Mouse (Mus musculus) forebrain, embryonic 11.5 days (tissue): ENCODE measurements around the gene Tcte2. TPM values are rescaled to one million over a fixed set of nuclear protein-coding genes. Genes with fewer than 3 reads are reported as not detected.

Experiments
- ATAC-seq: fragments of 200-750 bp; cut with Nextera tagmentation; replicated peaks from 2 replicates; pipeline ENCODE4 v1.8.0; 2017; ENCODE audit warnings: moderate TSS enrichment; ENCODE audit not compliant: low FRiP score
- DNase-seq: peaks from one replicate; pipeline ENCODE4 v3.0.0-alpha.2; 2017; ENCODE audit warnings: low spot score
- H3K27ac ChIP-seq: fragments of 300-500 bp; sonication (generic); 2 replicates; pipeline ENCODE4 v1.5.1; 2014; ENCODE audit warnings: low read depth, low read length
- H3K27me3 ChIP-seq: fragments of 300-500 bp; sonication (generic); 2 replicates; pipeline ENCODE4 v1.6.1; 2014; ENCODE audit warnings: mild to moderate bottlenecking, low read length, mixed read lengths; ENCODE audit not compliant: control insufficient read depth, insufficient read depth
- H3K36me3 ChIP-seq: fragments of 300-500 bp; sonication (generic); 2 replicates; pipeline ENCODE4 v1.6.1; 2014; ENCODE audit warnings: mild to moderate bottlenecking, low read length, moderate library complexity, mixed read lengths; ENCODE audit not compliant: control insufficient read depth, insufficient read depth
- H3K4me1 ChIP-seq: fragments of 300-500 bp; sonication (generic); replicated peaks from 2 replicates; pipeline ENCODE4 v1.6.1; 2014; ENCODE audit warnings: low read length, mixed read lengths; ENCODE audit not compliant: control insufficient read depth, insufficient read depth
- H3K4me2 ChIP-seq: fragments of 300-500 bp; sonication (generic); 2 replicates; pipeline ENCODE4 v1.6.1; 2014; ENCODE audit warnings: low read depth, mild to moderate bottlenecking, low read length, moderate library complexity, mixed read lengths; ENCODE audit not compliant: severe bottlenecking
- H3K4me3 ChIP-seq: fragments of 300-500 bp; sonication (generic); 2 replicates; pipeline ENCODE4 v1.5.1; 2014; ENCODE audit warnings: low read depth, low read length
- H3K9ac ChIP-seq: fragments of 300-500 bp; sonication (generic); 2 replicates; pipeline ENCODE4 v1.6.1; 2014; ENCODE audit warnings: low read length
- H3K9me3 ChIP-seq: fragments of 300-500 bp; sonication (generic); 2 replicates; pipeline ENCODE4 v1.6.1; 2016; ENCODE audit warnings: low read length, mixed read lengths; ENCODE audit not compliant: control insufficient read depth
- WGBS: fragments of 180-500 bp; shearing (Covaris S2); extraction: QIAGEN DNeasy Blood & Tissue Kit; methylation state at CpG from one replicate; pipeline ENCODE4 v1.1.7; 2014; 5-methylcytosine and 5-hydroxymethylcytosine counted together
- polyA plus RNA-seq: library from polyadenylated mRNA; unstranded; fragments of >200 nt; fragmentation: Nextera tagmentation; extraction: Ambion mirVana; gene quantifications from 2 replicates; pipeline ENCODE4 v1.2.1, GENCODE M21; 2014

The Tcte2 gene
- polyA plus RNA-seq, 1 experiment from 2014 or later, result 11.6 TPM

DNA sequence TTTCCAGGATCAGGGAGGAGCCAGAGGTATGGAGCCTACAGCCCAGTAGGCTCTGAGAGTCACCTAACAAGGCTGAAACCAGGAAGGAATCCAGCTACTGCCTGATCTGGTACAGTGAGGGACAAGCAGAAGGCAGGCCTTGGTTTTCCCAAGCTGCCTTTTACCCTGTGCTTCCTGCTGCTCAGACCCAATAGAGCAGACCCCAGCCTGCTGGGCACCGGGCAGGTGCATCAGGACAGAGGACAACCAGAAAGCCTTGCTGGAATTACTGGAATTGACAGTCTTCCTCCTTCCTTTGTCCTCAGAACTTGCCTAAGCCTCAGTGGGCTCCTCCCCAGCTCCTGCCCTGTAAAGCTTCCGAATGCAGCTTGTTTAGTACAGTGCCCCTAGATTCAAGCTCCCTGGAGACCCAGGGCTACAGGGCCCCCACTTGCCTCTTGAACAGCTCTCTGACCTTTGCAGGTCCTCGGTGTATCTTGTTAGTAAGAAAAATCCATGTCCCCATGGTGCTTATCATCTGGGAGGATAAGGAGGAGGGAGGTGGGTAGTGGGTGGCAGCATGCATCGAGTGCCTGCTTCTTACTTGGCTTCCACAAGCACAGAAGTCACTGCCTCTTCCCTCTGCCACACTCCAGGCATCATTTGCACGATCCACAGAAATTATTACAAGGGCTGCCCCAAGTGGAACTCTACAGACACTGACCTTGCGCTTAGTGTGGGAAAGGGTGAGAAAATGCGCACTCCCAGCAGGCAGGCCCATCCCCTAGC, 18.5 kb downstream of the Tcte2 start:
- Histone ChIP-seq H3K9me3 (no peaks in the 10 kb centered on the region), H3K9ac (no peak overlapping the region; the same call in 1 of the 2 replicates), H3K4me3 (no peak overlapping the region), H3K36me3 (no peaks in the 10 kb centered on the region), H3K4me2 (no peak overlapping the region), H3K4me1 (no peaks in the 10 kb centered on the region), H3K27ac (no peak overlapping the region), H3K27me3 (no peaks in the 10 kb centered on the region)
- no peak for DNase-seq
- ATAC-seq, result no peak
- 40% methylated on average over 7 of the region's 7 CpGs for WGBS

DNA sequence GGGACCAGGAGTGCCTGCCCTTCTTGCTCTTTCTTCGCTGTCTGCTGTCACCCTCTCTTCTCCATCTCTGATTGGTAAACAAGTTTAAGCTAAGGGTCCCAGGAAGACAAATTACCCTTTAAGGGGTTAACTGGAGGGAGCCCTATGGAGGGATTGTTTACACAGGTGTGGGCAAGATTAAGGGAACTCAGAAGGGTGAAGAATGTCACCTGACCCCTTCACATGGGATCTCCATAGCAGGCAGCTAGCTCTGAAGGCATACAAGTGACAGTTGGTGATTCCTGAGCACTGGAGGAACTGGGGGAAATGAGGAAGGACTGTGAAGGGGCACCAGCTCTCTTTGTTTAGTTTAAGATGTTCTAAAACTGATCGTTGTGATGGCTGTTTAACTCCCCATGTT, 19.3 kb downstream of the Tcte2 start:
- no peaks in the 10 kb centered on the region for H3K36me3 ChIP-seq
- H3K27me3 ChIP-seq, result no peaks in the 10 kb centered on the region
- no peak overlapping the region for H3K4me3 ChIP-seq
- no peaks in the 10 kb centered on the region for H3K4me1 ChIP-seq
- WGBS, result 51% methylated on average over 2 of the region's 2 CpGs
- no peak overlapping the region for H3K27ac ChIP-seq
- no peak overlapping the region for H3K9ac ChIP-seq
- no peak for DNase-seq
- H3K4me2 ChIP-seq, result no peak overlapping the region
- no peaks in the 10 kb centered on the region for H3K9me3 ChIP-seq
- no peak for ATAC-seq

DNA sequence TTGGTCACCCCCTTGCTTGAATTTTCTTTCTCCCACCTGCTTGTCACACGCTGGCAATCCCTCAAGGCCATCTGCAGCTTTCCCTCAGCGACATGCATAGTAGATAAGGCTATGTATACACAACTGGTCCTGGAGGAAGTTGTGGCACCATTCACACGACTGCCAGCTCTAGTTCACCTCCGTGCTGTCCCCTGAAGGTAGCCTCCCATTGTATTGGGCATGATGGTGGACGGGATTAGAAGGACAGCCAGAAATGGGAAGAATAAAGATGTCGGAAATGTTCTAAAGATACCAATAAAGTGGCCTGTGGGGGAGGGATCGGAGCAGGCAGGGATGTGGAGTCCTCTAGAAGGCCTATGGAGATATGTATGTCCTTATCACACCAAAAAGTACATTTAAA, 20.0 kb downstream of the Tcte2 start:
- no peaks in the 10 kb centered on the region for H3K36me3 ChIP-seq
- no peaks in the 10 kb centered on the region for H3K4me1 ChIP-seq
- no peak overlapping the region for H3K27ac ChIP-seq
- no peak overlapping the region for H3K4me3 ChIP-seq
- WGBS, result 86% methylated on average over 7 of the region's 7 CpGs
- no peak for DNase-seq
- H3K9me3 ChIP-seq, result no peaks in the 10 kb centered on the region
- no peak for ATAC-seq
- H3K27me3 ChIP-seq, result no peaks in the 10 kb centered on the region
- H3K9ac ChIP-seq, result no peak overlapping the region
- no peak overlapping the region for H3K4me2 ChIP-seq

DNA sequence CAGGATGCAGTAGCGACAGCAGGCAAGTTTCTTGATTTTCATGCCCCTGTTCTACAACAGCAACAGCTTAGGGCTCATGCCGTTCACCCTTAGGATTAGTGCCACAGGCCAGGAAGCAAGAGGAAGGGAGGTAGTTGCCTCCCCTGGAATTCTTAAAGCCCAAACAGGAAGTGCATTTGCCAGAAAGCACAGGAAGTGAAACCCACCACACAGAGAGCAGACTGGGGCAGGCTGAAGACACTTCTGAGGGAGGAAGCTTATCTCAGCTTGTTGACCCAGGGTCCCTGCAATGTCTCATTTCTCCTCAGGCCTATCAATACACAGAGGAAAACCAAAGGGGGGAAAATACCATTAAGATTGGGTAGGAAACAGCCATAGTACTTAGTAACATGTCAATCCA, 20.8 kb downstream of the Tcte2 start:
- H3K36me3 ChIP-seq, result no peaks in the 10 kb centered on the region
- H3K4me2 ChIP-seq, result no peak overlapping the region
- H3K27ac ChIP-seq, result no peak overlapping the region
- no peak overlapping the region for H3K9ac ChIP-seq
- DNase-seq (no peak), ATAC-seq (no peak)
- WGBS, result 66% methylated on average over 2 of the region's 2 CpGs
- H3K4me3 ChIP-seq, result no peak overlapping the region
- H3K9me3 ChIP-seq, result no peaks in the 10 kb centered on the region
- no peaks in the 10 kb centered on the region for H3K4me1 ChIP-seq
- H3K27me3 ChIP-seq, result no peaks in the 10 kb centered on the region

DNA sequence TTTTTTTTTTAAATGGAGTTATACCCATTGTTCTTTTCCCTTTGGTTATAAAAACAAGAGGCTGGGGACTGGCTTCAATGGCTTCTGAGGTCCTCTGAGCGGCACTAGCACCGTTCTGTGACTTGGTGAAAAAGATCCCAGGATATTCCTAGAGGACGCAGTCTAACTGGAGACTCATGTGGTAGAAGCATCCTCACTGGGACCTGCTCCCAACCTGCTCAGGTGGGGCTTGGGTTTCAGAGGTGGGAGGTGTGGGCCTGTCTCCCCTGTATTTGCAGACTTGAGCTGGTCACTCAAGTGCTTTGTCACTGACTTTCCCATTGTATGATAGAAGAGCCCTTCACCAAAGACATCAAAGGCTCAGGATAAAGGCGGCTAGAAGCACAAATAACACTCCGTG, 21.6 kb downstream of the Tcte2 start:
- 72% methylated on average over 5 of the region's 5 CpGs for WGBS
- ATAC-seq (no peak), DNase-seq (no peak)
- H3K4me3 ChIP-seq, result no peak overlapping the region
- no peak overlapping the region for H3K4me2 ChIP-seq
- no peaks in the 10 kb centered on the region for H3K9me3 ChIP-seq
- H3K27ac ChIP-seq, result no peak overlapping the region
- no peaks in the 10 kb centered on the region for H3K36me3 ChIP-seq
- no peak overlapping the region for H3K9ac ChIP-seq
- H3K4me1 ChIP-seq, result no peaks in the 10 kb centered on the region
- no peaks in the 10 kb centered on the region for H3K27me3 ChIP-seq

DNA sequence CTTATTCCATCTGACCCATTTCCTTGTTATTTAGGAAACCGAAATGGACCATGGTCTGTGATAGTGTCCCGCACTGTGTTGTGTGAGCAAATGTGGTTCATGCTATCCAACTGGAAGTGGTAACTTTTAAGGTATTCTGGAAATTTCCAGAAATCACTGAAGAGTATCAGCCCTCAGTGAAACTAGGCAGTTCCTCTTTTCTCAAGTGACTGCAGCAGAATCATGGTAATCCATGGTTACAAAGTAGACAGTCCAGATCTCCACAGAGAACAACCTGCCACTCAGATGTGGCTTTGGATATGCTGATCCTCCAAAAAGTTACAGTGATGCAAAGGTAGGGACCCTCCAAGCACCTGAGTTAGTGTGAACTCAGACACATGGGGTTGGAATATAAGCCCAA, 22.7 kb downstream of the Tcte2 start:
- Histone ChIP-seq H3K9me3 (no peaks in the 10 kb centered on the region), H3K4me1 (no peaks in the 10 kb centered on the region), H3K9ac (no peak overlapping the region), H3K4me3 (no peak overlapping the region), H3K27me3 (no peaks in the 10 kb centered on the region), H3K27ac (no peak overlapping the region), H3K36me3 (no peaks in the 10 kb centered on the region), H3K4me2 (no peak overlapping the region)
- 95% methylated on average over 2 of the region's 2 CpGs for WGBS
- ATAC-seq (no peak), DNase-seq (no peak)

DNA sequence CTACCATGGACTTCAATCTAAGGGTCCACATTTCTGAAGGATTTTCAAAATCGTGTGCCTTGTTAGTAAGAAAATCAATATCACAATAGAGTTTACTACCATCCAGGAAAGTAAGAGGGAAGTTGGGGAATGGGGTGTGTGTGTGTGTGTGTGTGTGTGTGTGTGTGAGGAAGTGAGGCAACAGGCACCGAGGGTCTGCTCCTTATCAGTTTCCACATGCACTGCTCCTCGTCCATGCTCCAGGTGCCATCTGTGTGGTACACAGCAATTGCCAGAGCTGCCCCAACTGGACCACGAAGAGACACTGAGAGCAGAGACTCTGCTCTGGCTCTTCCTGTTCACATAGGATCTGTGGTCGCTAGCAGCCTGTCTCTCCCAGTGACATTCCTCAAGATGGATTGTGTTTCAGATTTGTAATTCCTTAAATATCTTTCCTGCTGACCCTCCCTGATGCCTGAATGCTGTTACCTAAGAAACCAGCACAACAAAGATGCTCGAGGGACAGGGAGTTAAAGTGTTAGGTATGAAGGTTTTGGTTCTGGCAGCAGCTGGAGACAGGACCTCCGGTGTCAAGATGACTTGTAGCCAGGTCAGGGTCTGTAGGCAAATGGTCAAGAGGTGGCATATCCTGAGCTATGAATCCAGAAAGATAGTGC, 23.4 kb downstream of the Tcte2 start:
- no peak overlapping the region for H3K27ac ChIP-seq
- H3K4me2 ChIP-seq, result no peak overlapping the region
- H3K9ac ChIP-seq, result no peak overlapping the region
- H3K27me3 ChIP-seq, result no peaks in the 10 kb centered on the region
- 79% methylated on average over 7 of the region's 7 CpGs for WGBS
- no peaks in the 10 kb centered on the region for H3K9me3 ChIP-seq
- no peak for DNase-seq
- H3K4me1 ChIP-seq, result no peaks in the 10 kb centered on the region
- H3K36me3 ChIP-seq, result no peaks in the 10 kb centered on the region
- ATAC-seq, result no peak
- no peak overlapping the region for H3K4me3 ChIP-seq

DNA sequence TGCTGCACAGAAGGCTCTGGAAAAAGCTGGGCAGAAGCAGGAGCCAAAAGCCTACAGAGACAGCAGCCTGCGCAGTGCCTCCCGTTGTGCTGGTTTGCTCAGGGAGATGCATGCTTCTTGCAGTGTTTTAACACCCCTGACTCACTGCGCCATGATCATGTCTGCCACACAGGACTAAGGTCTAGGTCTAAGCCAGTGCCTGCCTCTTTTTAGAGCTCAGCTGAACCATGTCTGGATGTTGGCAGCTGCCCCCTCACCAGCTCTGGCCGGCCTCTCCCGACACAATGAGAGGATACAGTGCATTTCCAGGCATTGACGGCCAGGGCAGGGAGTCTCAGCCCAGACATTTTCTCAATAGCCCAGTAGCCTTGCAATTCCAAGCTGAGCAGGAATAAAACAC, 24.3 kb downstream of the Tcte2 start:
- DNase-seq (no peak), ATAC-seq (no peak)
- no peaks in the 10 kb centered on the region for H3K9me3 ChIP-seq
- no peak overlapping the region; the same call in 1 of the 2 replicates for H3K27ac ChIP-seq
- H3K4me1 ChIP-seq, result no peaks in the 10 kb centered on the region
- no peak overlapping the region for H3K4me3 ChIP-seq
- H3K27me3 ChIP-seq, result no peaks in the 10 kb centered on the region
- H3K4me2 ChIP-seq, result no peak overlapping the region
- H3K9ac ChIP-seq, result no peak overlapping the region
- 72% methylated on average over 6 of the region's 6 CpGs for WGBS
- H3K36me3 ChIP-seq, result no peaks in the 10 kb centered on the region

DNA sequence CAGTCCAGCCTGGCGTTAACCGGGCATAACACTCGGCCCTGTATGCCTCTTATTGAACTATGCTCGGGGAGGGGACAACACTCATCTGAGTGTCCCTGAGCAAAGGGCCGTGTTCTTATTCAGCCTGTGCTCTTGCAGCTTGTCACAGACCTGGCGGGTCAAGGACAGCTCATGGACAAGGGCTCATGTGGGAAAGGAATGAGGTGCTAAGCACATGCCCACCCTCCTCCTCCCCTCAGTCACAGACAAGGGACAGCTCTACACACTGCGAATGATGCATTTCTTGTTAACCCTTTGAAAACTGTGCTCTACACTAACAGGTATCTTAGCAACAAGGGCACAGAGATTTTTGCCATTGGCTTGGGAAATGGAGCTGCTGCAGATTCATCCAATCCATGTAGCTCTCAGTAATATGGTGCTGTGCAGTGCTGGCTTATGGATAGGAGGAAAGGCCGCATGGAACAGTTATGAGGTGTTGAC, 25.8 kb downstream of the Tcte2 start:
- 82% methylated on average over 8 of the region's 8 CpGs for WGBS
- DNase-seq, result no peak
- H3K4me2 ChIP-seq, result no peak overlapping the region
- peak; percentile 46; the same call in 1 of the 2 replicates for ATAC-seq
- H3K9ac ChIP-seq, result no peak overlapping the region
- H3K27me3 ChIP-seq, result no peaks in the 10 kb centered on the region
- H3K4me1 ChIP-seq, result no peaks in the 10 kb centered on the region
- no peaks in the 10 kb centered on the region for H3K36me3 ChIP-seq
- H3K9me3 ChIP-seq, result no peaks in the 10 kb centered on the region
- H3K4me3 ChIP-seq, result no peak overlapping the region
- H3K27ac ChIP-seq, result no peak overlapping the region
